Mouse (Mus musculus) kidney, embryonic 14.5 days (tissue): ENCODE data around the gene Amotl2. TPM values are rescaled to one million over a fixed set of nuclear protein-coding genes. Genes with fewer than 3 reads are reported as not detected.
A peak's percentile ranks its signal among the peaks of the same experiment; 100 is the strongest.

Source experiments
- ATAC-seq: fragments of 200-750 bp; cut with Nextera tagmentation; 2 replicates; pipeline ENCODE4 v1.8.0; 2017; ENCODE audit warnings: moderate number of reproducible peaks, mild to moderate bottlenecking, moderate TSS enrichment, moderate library complexity; ENCODE audit not compliant: low FRiP score, low TSS enrichment
- H3K27ac ChIP-seq: fragments of 300-500 bp; sonication (generic); 2 replicates; pipeline ENCODE4 v1.5.1; 2014; ENCODE audit warnings: low read depth, mild to moderate bottlenecking, low read length, moderate library complexity, mixed read lengths
- H3K27me3 ChIP-seq: fragments of 300-500 bp; sonication (generic); 2 replicates; pipeline ENCODE4 v1.6.1; 2014; ENCODE audit warnings: mild to moderate bottlenecking, low read length; ENCODE audit not compliant: control insufficient read depth, insufficient read depth
- H3K36me3 ChIP-seq: fragments of 300-500 bp; sonication (generic); 2 replicates; pipeline ENCODE4 v1.6.1; 2014; ENCODE audit warnings: low read length, mixed read lengths; ENCODE audit not compliant: control insufficient read depth, insufficient read depth
- H3K4me1 ChIP-seq: fragments of 300-500 bp; sonication (generic); 2 replicates; pipeline ENCODE4 v1.6.1; 2014; ENCODE audit warnings: low read length, mixed read lengths; ENCODE audit not compliant: control insufficient read depth, insufficient read depth
- H3K4me2 ChIP-seq: fragments of 300-500 bp; sonication (generic); replicated peaks from 2 replicates; pipeline ENCODE4 v1.6.1; 2014; ENCODE audit warnings: low read depth, mild to moderate bottlenecking, low read length
- H3K4me3 ChIP-seq: fragments of 300-500 bp; sonication (generic); 2 replicates; pipeline ENCODE4 v1.5.1; 2014; ENCODE audit warnings: mild to moderate bottlenecking, low read length
- H3K9ac ChIP-seq: fragments of 300-500 bp; sonication (generic); 2 replicates; pipeline ENCODE4 v1.6.1; 2014; ENCODE audit warnings: low read depth, mild to moderate bottlenecking, low read length, moderate library complexity
- H3K9me3 ChIP-seq: fragments of 300-500 bp; sonication (generic); 2 replicates; pipeline ENCODE4 v1.6.1; 2016; ENCODE audit warnings: low read length; ENCODE audit not compliant: control insufficient read depth
- WGBS: fragments of 180-500 bp; shearing (Covaris S2); extraction: QIAGEN DNeasy Blood & Tissue Kit; methylation state at CpG from one replicate; pipeline ENCODE4 v1.1.7; 2014; 5-methylcytosine and 5-hydroxymethylcytosine counted together
- polyA plus RNA-seq: library from polyadenylated mRNA; unstranded; fragments of >200 nt; fragmentation: Nextera tagmentation; extraction: Ambion mirVana; gene quantifications from 2 replicates; pipeline ENCODE4 v1.2.1, GENCODE M21; 2014

The Amotl2 gene
- polyA plus RNA-seq, 1 experiment from 2014 or later = 30.1 TPM

DNA sequence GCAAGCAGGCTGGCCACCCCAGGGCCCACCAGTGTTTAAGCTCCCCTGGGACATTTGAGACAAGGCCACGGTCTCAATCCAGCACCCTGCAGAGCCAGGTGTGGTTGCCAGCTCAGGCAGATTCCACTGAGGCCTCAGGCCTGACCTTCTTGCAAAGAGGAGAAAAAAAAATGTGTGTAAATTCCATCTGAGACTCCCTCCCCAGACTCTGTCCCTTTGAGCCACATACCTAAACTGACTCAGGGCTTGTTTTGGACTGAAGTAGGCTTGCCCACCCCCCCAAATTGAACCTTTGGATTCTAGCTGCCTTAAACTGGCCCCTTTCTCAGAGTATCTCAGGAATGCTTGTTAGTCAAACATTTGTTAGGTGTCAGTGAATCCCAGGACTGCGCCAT lies 969 bp upstream of the Amotl2 start:
- Histone ChIP-seq H3K4me2 (no peak overlapping the region), H3K4me3 (no peak overlapping the region), H3K27me3 (no peaks in the 10 kb centered on the region), H3K9ac (no peak overlapping the region), H3K36me3 (peaks cover 7% of the 10 kb centered on the region), H3K27ac (no peak overlapping the region), H3K9me3 (no peaks in the 10 kb centered on the region), H3K4me1 (peaks cover 45% of the 10 kb centered on the region)
- no peak for ATAC-seq
- WGBS = 57% methylated on average over 2 of the region's 2 CpGs

DNA sequence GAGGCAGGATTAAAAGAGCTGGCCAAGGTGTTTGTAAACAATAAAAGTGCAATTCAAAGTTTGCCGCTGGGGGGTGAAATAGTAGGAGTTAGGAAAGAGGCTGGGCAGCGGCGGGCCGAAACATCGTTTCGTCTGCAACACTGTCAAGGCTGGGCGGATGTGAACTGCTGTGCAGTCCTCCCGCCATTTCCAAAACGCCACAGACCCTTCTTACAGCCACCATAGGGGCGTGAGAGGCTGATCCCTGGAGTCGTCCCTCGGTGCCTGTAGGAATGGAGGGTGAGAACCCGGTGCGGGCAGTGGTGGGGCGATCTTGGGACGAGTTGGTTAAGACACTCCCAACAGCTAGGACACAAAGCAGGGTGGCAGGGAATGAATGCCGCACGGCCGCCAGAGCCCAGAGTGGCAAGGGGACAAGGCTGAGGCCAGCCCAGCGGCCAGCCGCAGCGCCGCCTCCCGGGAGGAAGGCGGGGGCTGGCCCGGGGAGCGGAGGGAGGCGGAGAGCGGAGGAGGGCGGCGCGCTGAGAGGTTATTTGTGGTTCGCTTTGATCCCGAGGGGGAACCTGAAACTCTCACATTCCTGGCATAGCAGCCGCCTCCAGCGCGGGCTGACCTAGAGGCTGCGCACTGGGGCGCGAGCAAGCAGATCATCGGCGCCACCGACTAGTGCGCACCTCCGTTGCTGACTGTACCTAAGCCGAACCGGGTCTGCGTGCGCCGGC lies 853 bp downstream of the Amotl2 start:
- peak; percentile 90 for ATAC-seq
- Histone ChIP-seq H3K9me3 (no peaks in the 10 kb centered on the region), H3K27me3 (no peaks in the 10 kb centered on the region), H3K36me3 (peaks cover 25% of the 10 kb centered on the region), H3K27ac (peak overlapping the region; percentile 94), H3K4me2 (peak overlapping the region; percentile 71), H3K4me3 (peak overlapping the region; percentile 69), H3K9ac (peak overlapping the region; percentile 91), H3K4me1 (peaks cover 57% of the 10 kb centered on the region)
- WGBS = under 1% methylated on average over 40 of the region's 50 CpGs

DNA sequence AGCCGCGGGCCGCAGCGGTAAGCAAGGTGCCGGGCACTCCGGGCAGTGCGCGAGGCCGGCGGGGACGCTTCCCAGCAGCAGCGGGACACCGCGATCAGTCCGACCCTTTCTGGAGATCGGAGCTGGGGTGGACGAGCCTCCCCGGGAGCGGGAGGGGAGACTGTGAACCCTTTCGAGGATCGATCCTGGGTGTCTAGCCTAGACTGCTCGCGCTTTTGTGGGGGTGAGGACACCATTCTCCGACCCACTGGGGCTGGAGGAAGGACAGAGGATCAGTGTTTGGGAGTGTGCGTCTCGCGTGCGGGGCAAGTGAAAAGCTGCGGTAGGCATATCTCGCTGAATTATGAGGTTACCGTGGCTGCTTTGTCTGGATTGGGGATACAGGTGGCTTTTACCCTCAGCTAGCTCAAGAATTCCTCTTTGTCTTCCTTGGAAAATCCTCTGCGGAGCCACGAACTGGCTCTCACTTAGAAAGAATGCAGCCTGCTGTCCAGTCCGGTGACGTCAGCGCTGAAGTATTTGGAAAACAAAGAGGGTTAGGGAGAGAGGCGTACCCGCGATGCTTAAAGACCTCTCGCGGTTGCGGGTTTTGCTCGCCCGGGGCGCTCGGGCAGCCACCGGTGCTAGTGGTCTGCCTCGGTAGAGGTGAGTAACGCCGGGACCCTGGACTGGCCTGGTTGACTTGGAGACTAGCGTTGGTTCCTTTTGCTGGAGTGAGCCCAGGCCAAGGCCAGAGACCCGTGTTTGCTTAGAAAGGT lies 1.6 kb downstream of the Amotl2 start:
- peaks cover 65% of the 10 kb centered on the region for H3K4me1 ChIP-seq

DNA sequence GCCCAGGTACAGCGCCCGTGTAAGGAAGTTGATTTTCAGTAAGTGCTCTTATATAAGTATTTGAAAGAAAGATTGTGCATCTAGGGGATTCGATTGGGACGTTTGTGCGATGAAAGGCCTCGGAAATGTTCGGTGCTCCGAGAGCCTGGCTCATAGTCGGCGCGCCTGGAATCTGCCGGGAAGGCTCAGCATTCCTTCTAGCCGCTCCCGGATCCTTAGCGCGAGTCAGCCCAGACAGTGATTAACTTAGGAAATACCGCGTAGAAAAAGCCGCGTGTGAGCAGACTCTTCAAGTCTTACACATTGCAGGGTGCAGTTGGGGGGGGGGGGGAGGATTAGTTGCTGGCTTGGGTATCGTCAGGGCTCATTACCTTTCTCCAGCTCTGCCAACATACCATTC lies 2.2 kb downstream of the Amotl2 start:
- Histone ChIP-seq H3K27ac (peak overlapping the region; percentile 94), H3K4me1 (peaks cover 70% of the 10 kb centered on the region), H3K4me2 (peak overlapping the region; percentile 71), H3K36me3 (peaks cover 39% of the 10 kb centered on the region), H3K4me3 (peak overlapping the region; percentile 69), H3K27me3 (no peaks in the 10 kb centered on the region), H3K9me3 (no peaks in the 10 kb centered on the region), H3K9ac (peak overlapping the region; percentile 91)
- no peak for ATAC-seq
- WGBS = 1% methylated on average over 21 of the region's 21 CpGs

More for the DNA sequence above, 1.6 kb downstream of the Amotl2 start:
- peaks cover 33% of the 10 kb centered on the region for H3K36me3 ChIP-seq
- H3K4me2 ChIP-seq = peak overlapping the region; percentile 71
- H3K4me3 ChIP-seq = peak overlapping the region; percentile 69
- H3K27me3 ChIP-seq = no peaks in the 10 kb centered on the region
- H3K9ac ChIP-seq = peak overlapping the region; percentile 91
- no peaks in the 10 kb centered on the region for H3K9me3 ChIP-seq
- ATAC-seq = peak; percentile 41
- peak overlapping the region; percentile 94 for H3K27ac ChIP-seq
- under 1% methylated on average over 52 of the region's 52 CpGs for WGBS

DNA sequence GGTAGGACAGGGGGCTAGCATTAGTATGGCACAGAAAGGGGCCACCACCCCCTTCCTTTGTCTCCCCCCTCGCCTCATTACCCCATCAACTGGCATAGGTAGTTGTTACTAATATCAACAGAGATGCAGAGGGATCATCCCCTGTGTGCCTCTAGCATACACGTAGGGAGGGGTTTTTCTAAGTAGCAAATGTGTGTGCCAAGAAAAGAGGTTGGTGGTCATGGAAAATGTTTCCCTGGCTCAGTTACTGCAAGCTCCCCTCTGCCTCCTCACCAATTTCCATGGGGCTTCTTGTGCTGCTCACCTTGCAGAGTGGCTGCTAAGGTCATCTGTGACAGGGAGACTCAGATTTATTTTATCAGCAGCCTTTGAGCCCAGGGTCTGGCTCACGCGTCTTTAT lies 2.6 kb downstream of the Amotl2 start:
- H3K4me2 ChIP-seq = peak overlapping the region; percentile 71
- peak overlapping the region; percentile 94 for H3K27ac ChIP-seq
- 4% methylated on average over 4 of the region's 4 CpGs for WGBS
- H3K27me3 ChIP-seq = no peaks in the 10 kb centered on the region
- H3K4me3 ChIP-seq = peak overlapping the region; percentile 69
- peak overlapping the region; percentile 91 for H3K9ac ChIP-seq
- peaks cover 43% of the 10 kb centered on the region for H3K36me3 ChIP-seq
- ATAC-seq = no peak
- H3K9me3 ChIP-seq = no peaks in the 10 kb centered on the region
- peaks cover 68% of the 10 kb centered on the region for H3K4me1 ChIP-seq

DNA sequence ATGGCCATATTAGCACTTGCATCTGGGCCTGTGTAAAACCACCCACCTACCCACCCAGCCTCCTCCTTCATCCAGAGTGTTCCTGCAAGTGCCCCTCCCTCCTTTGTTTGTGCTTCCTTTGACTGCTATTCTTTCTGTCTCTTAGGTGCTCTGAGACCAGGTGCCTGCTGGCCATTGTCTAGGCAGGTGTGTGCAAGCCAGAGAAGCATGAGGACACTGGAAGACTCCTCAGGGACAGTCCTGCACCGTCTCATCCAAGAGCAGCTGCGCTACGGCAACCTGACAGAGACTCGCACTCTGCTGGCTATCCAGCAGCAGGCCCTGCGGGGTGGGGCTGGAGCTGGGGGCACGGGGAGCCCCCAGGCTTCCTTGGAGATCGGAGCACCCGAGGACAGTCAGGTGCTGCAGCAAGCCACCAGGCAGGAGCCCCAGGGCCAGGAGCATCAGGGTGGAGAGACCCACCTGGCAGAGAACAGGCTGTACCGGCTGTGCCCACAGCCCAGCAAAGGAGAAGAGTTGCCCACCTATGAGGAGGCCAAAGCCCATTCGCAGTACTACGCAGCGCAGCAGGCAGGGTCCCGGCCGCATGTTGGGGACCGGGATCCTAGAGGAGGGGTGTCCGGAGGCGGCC lies 3.6 kb downstream of the Amotl2 start:
- H3K9me3 ChIP-seq = no peaks in the 10 kb centered on the region
- 0 out of 2 replicates have a peak overlapping the region, but pooled peaks have one; percentile 10 for H3K27ac ChIP-seq
- peaks cover 65% of the 10 kb centered on the region for H3K4me1 ChIP-seq
- ATAC-seq = no peak
- no peaks in the 10 kb centered on the region for H3K27me3 ChIP-seq
- WGBS = 75% methylated on average over 17 of the region's 17 CpGs
- H3K4me2 ChIP-seq = peak overlapping the region; percentile 71
- H3K36me3 ChIP-seq = peaks cover 53% of the 10 kb centered on the region
- peak overlapping the region; percentile 51; the same call in 1 of the 2 replicates for H3K9ac ChIP-seq
- H3K4me3 ChIP-seq = peak overlapping the region; percentile 69; the same call in 1 of the 2 replicates

DNA sequence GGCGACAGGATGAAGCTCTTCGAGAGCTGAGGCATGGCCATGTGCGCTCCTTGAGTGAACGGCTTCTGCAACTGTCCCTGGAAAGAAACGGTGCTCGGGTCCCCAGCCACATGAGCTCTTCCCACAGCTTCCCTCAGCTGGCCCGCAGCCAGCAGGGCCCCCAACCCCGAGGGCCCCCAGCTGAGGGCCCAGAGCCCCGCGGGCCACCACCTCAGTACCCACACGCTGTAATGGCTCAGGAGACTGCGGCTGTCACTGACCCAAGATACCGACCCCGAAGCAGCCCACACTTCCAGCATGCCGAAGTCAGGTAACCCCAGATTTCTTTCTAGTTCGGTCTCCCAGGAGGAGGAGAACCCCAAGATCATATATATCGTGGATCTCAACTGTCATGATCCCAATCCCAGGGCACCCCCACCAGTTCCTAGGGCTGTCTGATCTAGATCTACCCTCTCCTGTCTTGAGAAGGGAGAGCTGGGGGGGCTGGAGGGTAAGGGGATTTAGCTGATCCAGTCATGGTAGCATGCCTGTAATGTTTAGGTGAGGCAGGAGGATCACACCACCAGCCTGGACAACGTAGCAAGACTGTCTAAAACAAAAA lies 4.2 kb downstream of the Amotl2 start:
- Histone ChIP-seq H3K9me3 (no peaks in the 10 kb centered on the region), H3K9ac (peak overlapping the region; percentile 51; the same call in 1 of the 2 replicates), H3K27ac (0 out of 2 replicates have a peak overlapping the region, but pooled peaks have one; percentile 10), H3K27me3 (no peaks in the 10 kb centered on the region), H3K4me2 (peak overlapping the region; percentile 71), H3K36me3 (peaks cover 59% of the 10 kb centered on the region), H3K4me1 (peaks cover 65% of the 10 kb centered on the region), H3K4me3 (peak overlapping the region; percentile 69; the same call in 1 of the 2 replicates)
- ATAC-seq = no peak
- 73% methylated on average over 18 of the region's 18 CpGs for WGBS

DNA sequence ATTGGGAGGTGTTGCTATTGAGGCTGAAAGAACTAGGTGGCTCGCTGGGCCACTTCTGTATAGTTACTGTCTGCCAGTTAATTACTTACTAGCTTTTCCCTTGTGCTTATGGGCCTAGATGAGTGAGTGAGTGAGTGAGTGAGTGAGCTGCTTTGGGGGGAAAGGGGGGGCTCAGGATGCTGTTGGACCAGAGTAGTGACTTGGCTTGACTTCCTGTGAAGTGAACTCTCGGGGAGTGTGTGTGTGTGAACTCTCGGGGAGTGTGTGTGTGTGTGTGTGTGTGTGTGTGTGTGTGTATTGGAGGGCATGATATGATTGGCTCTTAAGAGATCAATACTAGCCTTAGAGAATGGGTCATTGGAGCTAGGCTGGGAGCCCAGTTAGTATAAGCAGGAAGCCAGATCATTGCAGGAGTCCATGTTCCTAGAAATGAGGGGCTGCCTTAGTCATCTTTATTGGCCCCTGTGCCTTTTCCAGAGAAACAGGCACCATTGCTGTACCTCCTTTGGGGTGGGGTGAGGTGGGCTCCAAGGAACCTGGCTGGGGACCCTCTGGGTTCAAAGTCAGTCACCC lies 5.0 kb downstream of the Amotl2 start:
- peak overlapping the region; percentile 21; the same call in 1 of the 2 replicates for H3K4me3 ChIP-seq
- no peaks in the 10 kb centered on the region for H3K27me3 ChIP-seq
- H3K36me3 ChIP-seq = peaks cover 62% of the 10 kb centered on the region
- no peaks in the 10 kb centered on the region for H3K9me3 ChIP-seq
- H3K4me2 ChIP-seq = peak overlapping the region; percentile 71
- no peak overlapping the region; the same call in 1 of the 2 replicates for H3K27ac ChIP-seq
- peaks cover 66% of the 10 kb centered on the region for H3K4me1 ChIP-seq
- no peak for ATAC-seq
- H3K9ac ChIP-seq = no peak overlapping the region
- WGBS = 55% methylated on average over 3 of the region's 3 CpGs
